In genomic region chr5:44087034-44087433, GRCm38 (mm10) we compare ENCODE assay signal across 10 mouse cellular contexts. TPM values are rescaled to one million over a fixed set of nuclear protein-coding genes. Genes with fewer than 3 reads are reported as not detected.
DNase-seq lines count a peak whose midpoint lies in the region; ATAC-seq and TF ChIP-seq lines count a peak whose summit lies in the region.
"Had no signal": no experiment of that assay in that cellular context is flagged by ENCODE, and none has a peak within 500 bp of the region (broad histone marks: within the 10 kb centered on the region; RNA-seq: fewer than 3 reads in every experiment).

No protein-coding gene starts in this region.

- 45% methylated on average over 5 of the region's 5 CpGs for WGBS in cerebellum, adult 2 months
- 28% methylated on average over 5 of the region's 5 CpGs for WGBS in lung, embryonic 15.5 days
- 21% methylated on average over 5 of the region's 5 CpGs for WGBS in lung, adult 2 months
- WGBS in intestine, embryonic 16.5 days: 42% methylated on average over 5 of the region's 5 CpGs

- H3K9ac ChIP-seq in lung, embryonic 15.5 days: no peak overlapping the region
- H3K9ac ChIP-seq in intestine, embryonic 16.5 days (ENCODE audit: low read depth, low read length): no peak overlapping the region
- H3K9ac ChIP-seq: liver, embryonic 14.5 days; neural tube, embryonic 13.5 days had no signal

- no peak overlapping the region for H3K4me2 ChIP-seq in lung, embryonic 15.5 days
- no peak overlapping the region for H3K4me2 ChIP-seq in intestine, embryonic 16.5 days (ENCODE audit: low read depth, low read length)
- H3K4me2 ChIP-seq: neural tube, embryonic 13.5 days had no signal

- H3K36me3 ChIP-seq in lung, embryonic 15.5 days: 0 out of 2 replicates have a peak, but pooled peaks cover 3% of the 10 kb centered on the region
- peaks cover 3% of the 10 kb centered on the region; the same call in 1 of the 2 replicates for H3K36me3 ChIP-seq in intestine, embryonic 16.5 days (ENCODE audit: control insufficient read depth, insufficient read depth, low read length)

- ATAC-seq in lung, embryonic 15.5 days (ENCODE audit: borderline replicate concordance, extremely low read depth, low FRiP score, low TSS enrichment): peak; percentile 83
- peak; percentile 46 for ATAC-seq in intestine, embryonic 16.5 days

- H3K4me1 ChIP-seq in cerebellum, adult 2 months (ENCODE audit: control insufficient read depth, insufficient read depth, low read length): peaks cover 20% of the 10 kb centered on the region
- H3K4me1 ChIP-seq in lung, embryonic 15.5 days: 0 out of 2 replicates have a peak, but pooled peaks cover 4% of the 10 kb centered on the region
- no peaks in the 10 kb centered on the region for H3K4me1 ChIP-seq in lung, adult 2 months (ENCODE audit: control insufficient read depth, insufficient read depth, low read length)
- H3K4me1 ChIP-seq in intestine, embryonic 16.5 days (ENCODE audit: control insufficient read depth, insufficient read depth, low read length): peaks cover 5% of the 10 kb centered on the region; the same call in 1 of the 2 replicates
- H3K4me1 ChIP-seq: neural tube, embryonic 13.5 days had no signal

- 0 out of 2 replicates have a peak overlapping the region, but pooled peaks have one; percentile 2 for H3K27ac ChIP-seq in cerebellum, adult 2 months (ENCODE audit: insufficient read depth, low read length)
- peak overlapping the region; percentile 65 for H3K27ac ChIP-seq in lung, embryonic 15.5 days
- peak overlapping the region; percentile 33; the same call in 1 of the 2 replicates for H3K27ac ChIP-seq in intestine, embryonic 16.5 days (ENCODE audit: low read length)
- H3K27ac ChIP-seq: liver, embryonic 14.5 days; neural tube, embryonic 13.5 days had no signal

- no peaks in the 10 kb centered on the region for H3K9me3 ChIP-seq in lung, embryonic 15.5 days
- H3K9me3 ChIP-seq in intestine, embryonic 16.5 days (ENCODE audit: control insufficient read depth, low read length): no peaks in the 10 kb centered on the region
- H3K9me3 ChIP-seq: neural tube, embryonic 13.5 days had no signal

- DNase-seq in cerebellum, adult 2 months: no peak
- no peak for DNase-seq in cerebellum, adult 8-10 months
- DNase-seq in lung, adult 2 months: no peak
- peak; percentile 34 to 65 for DNase-seq in lung, postnatal 4 days
- DNase-seq in left cerebral cortex, adult 9 months (ENCODE audit: low spot score in 2 of 2): no peak
- DNase-seq in urinary bladder, postnatal 14 days (ENCODE audit: low spot score): no peak

- TF ChIP-seq CTCF in cerebellum, adult 2 months (IDR thresholded peaks at IDR 0.05; ENCODE audit: borderline replicate concordance, insufficient read depth, low read depth, low read length): peak; percentile 18; the same call in 1 of the 2 replicates
- TF ChIP-seq CTCF in lung, adult 2 months (IDR thresholded peaks at IDR 0.05; ENCODE audit: insufficient read depth, low read length): no peak

- H3K27me3 ChIP-seq in cerebellum, adult 2 months (ENCODE audit: control insufficient read depth, insufficient read depth, low read length): no peaks in the 10 kb centered on the region
- no peaks in the 10 kb centered on the region for H3K27me3 ChIP-seq in lung, embryonic 15.5 days
- H3K27me3 ChIP-seq in intestine, embryonic 16.5 days (replicated peaks; ENCODE audit: control insufficient read depth, insufficient read depth, low read length): no peaks in the 10 kb centered on the region
- H3K27me3 ChIP-seq: neural tube, embryonic 13.5 days had no signal

- no peak for TF ChIP-seq POLR2A in cerebellum, adult 2 months (IDR thresholded peaks at IDR 0.05; ENCODE audit: borderline replicate concordance, insufficient read depth, low read length)
- no peak for TF ChIP-seq POLR2A in lung, adult 2 months (IDR thresholded peaks at IDR 0.05; ENCODE audit: borderline replicate concordance, extremely low read depth, low read depth, low read length)

- H3K4me3 ChIP-seq in cerebellum, adult 2 months (replicated peaks; ENCODE audit: insufficient read depth, low read depth, low read length): no peak overlapping the region
- H3K4me3 ChIP-seq in lung, embryonic 15.5 days: no peak overlapping the region
- no peak overlapping the region for H3K4me3 ChIP-seq in lung, adult 2 months (replicated peaks; ENCODE audit: extremely low read depth, low read depth, low read length)
- H3K4me3 ChIP-seq in intestine, embryonic 16.5 days (ENCODE audit: low read length): no peak overlapping the region
- H3K4me3 ChIP-seq: neural tube, embryonic 13.5 days had no signal

RNA-seq across cellular contexts. Expression of gene Prom1, which starts 14.8 kb away (rescaled TPM):
- polyA plus RNA-seq in cerebellum, adult 2 months (2012; rRNA removed): 36.9 and 39.9 TPM in 2 replicates
- 42.9 and 43.0 TPM in 2 replicates for polyA plus RNA-seq in lung, embryonic 15.5 days (2015; fragmentation: Nextera tagmentation; extraction: Ambion mirVana)
- 4.6 and 7.4 TPM in 2 replicates for polyA plus RNA-seq in lung, adult 2 months (2012; rRNA removed)
- 37.6 and 39.9 TPM in 2 replicates for polyA plus RNA-seq in intestine, embryonic 16.5 days (2015; fragmentation: Nextera tagmentation; extraction: Ambion mirVana)

Comparison
In these comparisons a context has a peak if more than half of its experiments do, and no peak if none do; other contexts are left out.
1. DNase-seq: peak in lung, postnatal 4 days (2 of 2); none in cerebellum, adult 2 months (0 of 2), cerebellum, adult 8-10 months (single experiment), lung, adult 2 months (single experiment), left cerebral cortex, adult 9 months (0 of 2) and urinary bladder, postnatal 14 days (single experiment).
2. H3K27ac ChIP-seq: peak in every context shown above with its lines; median percentile 65 in lung, embryonic 15.5 days; 33 in intestine, embryonic 16.5 days; 2 in cerebellum, adult 2 months.